Mouse (Mus musculus): ENCODE measurements at regions not wholly inside any gene's neighbourhood (a gene's known extent, or its start where the extent isn't known, plus 50 kb on each side); places are given as distances from the start of the nearest gene placed in this dataset.

DNA sequence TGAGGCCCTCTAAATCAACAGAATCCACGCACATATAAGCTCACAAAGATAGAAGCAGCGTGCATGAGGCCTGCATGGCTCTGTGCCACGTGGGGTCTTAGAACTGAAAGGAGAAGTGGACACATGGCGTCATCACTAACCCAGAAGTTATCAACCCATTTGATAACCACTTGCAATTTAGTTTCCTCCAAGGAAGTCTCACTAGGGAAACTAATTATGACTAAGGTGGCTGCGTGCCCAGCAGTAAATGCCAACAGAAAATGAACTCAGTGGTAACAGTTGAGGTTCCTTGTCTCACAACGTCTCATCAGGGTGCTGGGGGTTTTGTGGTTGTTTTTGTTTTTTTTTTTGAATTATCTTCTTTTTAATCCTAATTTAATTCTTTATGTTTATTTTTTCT lies 200.6 kb upstream of the Sesn3 start:
- TF ChIP-seq EP300 (IDR thresholded peaks at IDR 0.05; ENCODE audit: low read depth) (no peak), CTCF (IDR thresholded peaks at IDR 0.05; ENCODE audit: low read depth) (no peak)

Measured in liver, embryonic 14.5 days (tissue).